Mouse (Mus musculus): Measurements from ENCODE around the gene Pafah1b2.

DNA sequence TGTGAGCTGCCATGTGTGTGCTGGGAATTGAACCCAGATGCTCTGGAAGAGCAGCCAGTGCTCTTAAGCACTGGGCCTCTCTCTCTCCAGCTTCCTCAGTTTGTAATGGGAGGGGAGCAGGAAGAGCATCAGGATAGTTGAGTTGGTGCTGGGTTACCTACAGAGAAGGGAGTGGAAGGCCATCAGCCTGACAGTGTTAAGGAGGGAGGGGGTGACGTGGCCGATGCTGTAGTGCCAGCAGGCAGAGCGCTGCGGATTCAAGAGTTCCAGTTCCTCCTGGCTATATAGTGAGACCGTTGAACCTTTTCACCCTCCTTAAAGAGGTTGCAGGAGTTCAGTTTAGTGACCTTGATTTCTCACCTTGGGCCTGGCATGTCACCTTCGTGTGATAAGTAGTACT lies 18.5 kb upstream of the Pafah1b2 start:
- TF ChIP-seq CTCF (IDR thresholded peaks at IDR 0.05) (no peak), EP300 (IDR thresholded peaks at IDR 0.05; ENCODE audit: insufficient read depth, low read depth, low read length) (no peak)

All from heart, adult 2 months (tissue).